Mouse (Mus musculus): Measurements from ENCODE around the gene Pigq.

- no peak for TF ChIP-seq E2F4 (IDR thresholded peaks at IDR 0.05; ENCODE audit: insufficient read depth)
- TF ChIP-seq POLR2A (IDR thresholded peaks at IDR 0.05; ENCODE audit: insufficient read length, low read depth), result no peak
- no peak for TF ChIP-seq MAX (IDR thresholded peaks at IDR 0.05; ENCODE audit: low read depth)
Observed at GRCm38 (mm10) chr17:25895415-25895814, 49.3 kb downstream of the Pigq start.

All from myocyte (in vitro differentiated cells).